Mouse (Mus musculus): ENCODE measurements at regions not wholly inside any gene's neighbourhood (a gene's known extent, or its start where the extent isn't known, plus 50 kb on each side); places are given as distances from the start of the nearest gene placed in this dataset.

- Histone ChIP-seq H3K4me3 (replicated peaks) (no peak overlapping the region), H3K9me3 (replicated peaks) (no peaks in the 10 kb centered on the region), H3K36me3 (no peaks in the 10 kb centered on the region), H3K27me3 (no peaks in the 10 kb centered on the region), H3K4me1 (no peaks in the 10 kb centered on the region), H3K4me2 (no peak overlapping the region), H3K9ac (no peak overlapping the region), H3K27ac (no peak overlapping the region)
- peak; percentile 70 for ATAC-seq (replicated peaks; ENCODE audit: low FRiP score)
- 83% methylated on average over 14 of the region's 14 CpGs for WGBS
These were observed 164.7 kb upstream of the Slco3a1 start for GRCm38 (mm10) chr7:74719321-74719720.

GRCm38 (mm10) chr7:74709993-74710581 is 155.5 kb upstream of the Slco3a1 start:
- H3K4me1 ChIP-seq = no peaks in the 10 kb centered on the region
- WGBS = 69% methylated on average over 7 of the region's 7 CpGs
- ATAC-seq (replicated peaks; ENCODE audit: low FRiP score) = no peak
- H3K27ac ChIP-seq = no peak overlapping the region
- H3K36me3 ChIP-seq = no peaks in the 10 kb centered on the region
- no peak overlapping the region for H3K9ac ChIP-seq
- no peaks in the 10 kb centered on the region for H3K27me3 ChIP-seq
- no peak overlapping the region for H3K4me2 ChIP-seq
- H3K9me3 ChIP-seq (replicated peaks) = no peaks in the 10 kb centered on the region
- no peak overlapping the region for H3K4me3 ChIP-seq (replicated peaks)

- ATAC-seq (replicated peaks; ENCODE audit: low FRiP score) = no peak
- 60% methylated on average over 5 of the region's 5 CpGs for WGBS
These were observed 154.4 kb upstream of the Slco3a1 start for GRCm38 (mm10) chr7:74709006-74709405.

GRCm38 (mm10) chr7:74703533-74703932 is 149.0 kb upstream of the Slco3a1 start:
- Histone ChIP-seq H3K4me3 (replicated peaks) (no peak overlapping the region), H3K27ac (no peak overlapping the region), H3K4me1 (no peaks in the 10 kb centered on the region), H3K36me3 (no peaks in the 10 kb centered on the region), H3K9ac (no peak overlapping the region), H3K27me3 (no peaks in the 10 kb centered on the region), H3K9me3 (replicated peaks) (no peaks in the 10 kb centered on the region), H3K4me2 (no peak overlapping the region)
- 78% methylated on average over 4 of the region's 4 CpGs for WGBS
- no peak for ATAC-seq (replicated peaks; ENCODE audit: low FRiP score)

More at GRCm38 (mm10) chr7:74709006-74709405, 154.4 kb upstream of the Slco3a1 start:
- H3K27me3 ChIP-seq = no peaks in the 10 kb centered on the region
- no peaks in the 10 kb centered on the region for H3K4me1 ChIP-seq
- H3K9ac ChIP-seq = no peak overlapping the region
- H3K4me3 ChIP-seq (replicated peaks) = no peak overlapping the region
- no peaks in the 10 kb centered on the region for H3K9me3 ChIP-seq (replicated peaks)
- H3K4me2 ChIP-seq = no peak overlapping the region
- no peak overlapping the region for H3K27ac ChIP-seq
- H3K36me3 ChIP-seq = no peaks in the 10 kb centered on the region

- no peaks in the 10 kb centered on the region for H3K4me1 ChIP-seq
- ATAC-seq (replicated peaks; ENCODE audit: low FRiP score) = no peak
- no peak overlapping the region for H3K4me3 ChIP-seq (replicated peaks)
- H3K27me3 ChIP-seq = no peaks in the 10 kb centered on the region
- H3K9ac ChIP-seq = no peak overlapping the region
- 75% methylated on average over 3 of the region's 3 CpGs for WGBS
- no peaks in the 10 kb centered on the region for H3K9me3 ChIP-seq (replicated peaks)
- H3K36me3 ChIP-seq = no peaks in the 10 kb centered on the region
- H3K4me2 ChIP-seq = no peak overlapping the region
- no peak overlapping the region for H3K27ac ChIP-seq
These were observed 143.3 kb upstream of the Slco3a1 start for GRCm38 (mm10) chr7:74697794-74698354.

- no peak for ATAC-seq (replicated peaks; ENCODE audit: low FRiP score)
- Histone ChIP-seq H3K36me3 (no peaks in the 10 kb centered on the region), H3K4me3 (replicated peaks) (no peak overlapping the region), H3K27me3 (no peaks in the 10 kb centered on the region), H3K9ac (no peak overlapping the region), H3K4me2 (no peak overlapping the region), H3K27ac (no peak overlapping the region), H3K9me3 (replicated peaks) (no peaks in the 10 kb centered on the region), H3K4me1 (no peaks in the 10 kb centered on the region)
- 89% methylated on average over 4 of the region's 4 CpGs for WGBS
These were observed 141.7 kb upstream of the Slco3a1 start for GRCm38 (mm10) chr7:74696286-74696685.

- no peaks in the 10 kb centered on the region for H3K4me1 ChIP-seq
- 68% methylated on average over 3 of the region's 3 CpGs for WGBS
- H3K9me3 ChIP-seq (replicated peaks) = no peaks in the 10 kb centered on the region
- H3K4me2 ChIP-seq = no peak overlapping the region
- no peak overlapping the region for H3K9ac ChIP-seq
- no peaks in the 10 kb centered on the region for H3K27me3 ChIP-seq
- ATAC-seq (replicated peaks; ENCODE audit: low FRiP score) = no peak
- no peaks in the 10 kb centered on the region for H3K36me3 ChIP-seq
- H3K27ac ChIP-seq = no peak overlapping the region
- no peak overlapping the region for H3K4me3 ChIP-seq (replicated peaks)
These were observed 138.5 kb upstream of the Slco3a1 start for GRCm38 (mm10) chr7:74693049-74693448.

GRCm38 (mm10) chr7:74690706-74691105 is 136.1 kb upstream of the Slco3a1 start:
- Histone ChIP-seq H3K4me3 (replicated peaks) (no peak overlapping the region), H3K36me3 (no peaks in the 10 kb centered on the region), H3K27me3 (no peaks in the 10 kb centered on the region), H3K4me1 (no peaks in the 10 kb centered on the region), H3K9me3 (replicated peaks) (no peaks in the 10 kb centered on the region), H3K4me2 (no peak overlapping the region), H3K9ac (no peak overlapping the region), H3K27ac (no peak overlapping the region)
- ATAC-seq (replicated peaks; ENCODE audit: low FRiP score) = no peak

GRCm38 (mm10) chr7:74688116-74688702 is 133.6 kb upstream of the Slco3a1 start:
- no peaks in the 10 kb centered on the region for H3K27me3 ChIP-seq
- ATAC-seq (replicated peaks; ENCODE audit: low FRiP score) = no peak
- 67% methylated on average over 7 of the region's 7 CpGs for WGBS

GRCm38 (mm10) chr7:74687303-74688115 is 132.9 kb upstream of the Slco3a1 start:
- no peak overlapping the region for H3K4me2 ChIP-seq
- H3K9ac ChIP-seq = no peak overlapping the region
- H3K9me3 ChIP-seq (replicated peaks) = no peaks in the 10 kb centered on the region
- no peaks in the 10 kb centered on the region for H3K36me3 ChIP-seq
- 44% methylated on average over 13 of the region's 13 CpGs for WGBS
- no peak for ATAC-seq (replicated peaks; ENCODE audit: low FRiP score)
- H3K27ac ChIP-seq = no peak overlapping the region
- no peak overlapping the region for H3K4me3 ChIP-seq (replicated peaks)
- H3K4me1 ChIP-seq = no peaks in the 10 kb centered on the region
- H3K27me3 ChIP-seq = no peaks in the 10 kb centered on the region

More at GRCm38 (mm10) chr7:74688116-74688702, 133.6 kb upstream of the Slco3a1 start:
- no peak overlapping the region for H3K9ac ChIP-seq
- H3K4me3 ChIP-seq (replicated peaks) = no peak overlapping the region
- H3K4me2 ChIP-seq = no peak overlapping the region
- H3K36me3 ChIP-seq = no peaks in the 10 kb centered on the region
- no peaks in the 10 kb centered on the region for H3K4me1 ChIP-seq
- H3K27ac ChIP-seq = no peak overlapping the region
- H3K9me3 ChIP-seq (replicated peaks) = no peaks in the 10 kb centered on the region

- 85% methylated on average over 2 of the region's 2 CpGs for WGBS
These were observed 129.4 kb upstream of the Slco3a1 start for GRCm38 (mm10) chr7:74683979-74684378.

GRCm38 (mm10) chr7:74673626-74674295 is 119.2 kb upstream of the Slco3a1 start:
- H3K4me3 ChIP-seq (replicated peaks) = no peak overlapping the region
- 74% methylated on average over 4 of the region's 4 CpGs for WGBS
- no peak for ATAC-seq (replicated peaks; ENCODE audit: low FRiP score)
- H3K36me3 ChIP-seq = no peaks in the 10 kb centered on the region
- no peak overlapping the region for H3K9ac ChIP-seq
- H3K4me1 ChIP-seq = no peaks in the 10 kb centered on the region
- H3K27me3 ChIP-seq = no peaks in the 10 kb centered on the region
- no peak overlapping the region for H3K4me2 ChIP-seq
- H3K9me3 ChIP-seq (replicated peaks) = no peaks in the 10 kb centered on the region
- no peak overlapping the region for H3K27ac ChIP-seq

More at GRCm38 (mm10) chr7:74683979-74684378, 129.4 kb upstream of the Slco3a1 start:
- ATAC-seq (replicated peaks; ENCODE audit: low FRiP score) = no peak
- Histone ChIP-seq H3K4me3 (replicated peaks) (no peak overlapping the region), H3K4me2 (no peak overlapping the region), H3K27ac (no peak overlapping the region), H3K36me3 (no peaks in the 10 kb centered on the region), H3K9ac (no peak overlapping the region), H3K4me1 (no peaks in the 10 kb centered on the region), H3K9me3 (replicated peaks) (no peaks in the 10 kb centered on the region), H3K27me3 (no peaks in the 10 kb centered on the region)

Data from kidney, embryonic 15.5 days (tissue).